Mouse (Mus musculus) urinary bladder, adult 18-20 months (tissue): ENCODE results near the gene Fbxo45.

Source experiments
- DNase-seq, 2 experiments: peaks; one replicate each; pipeline ENCODE4 v3.0.0; 2022; ENCODE audit warnings: low spot score in 2 of 2, mixed read lengths in 2 of 2

Fbxo45 gene

GRCm38 (mm10) chr16:32204902-32205301 is 42.1 kb downstream of the Fbxo45 start:
- DNase-seq, result no peak

- DNase-seq, result peak; percentile 30 to 45
Observed at GRCm38 (mm10) chr16:32202681-32203080, 44.3 kb downstream of the Fbxo45 start.

DNA sequence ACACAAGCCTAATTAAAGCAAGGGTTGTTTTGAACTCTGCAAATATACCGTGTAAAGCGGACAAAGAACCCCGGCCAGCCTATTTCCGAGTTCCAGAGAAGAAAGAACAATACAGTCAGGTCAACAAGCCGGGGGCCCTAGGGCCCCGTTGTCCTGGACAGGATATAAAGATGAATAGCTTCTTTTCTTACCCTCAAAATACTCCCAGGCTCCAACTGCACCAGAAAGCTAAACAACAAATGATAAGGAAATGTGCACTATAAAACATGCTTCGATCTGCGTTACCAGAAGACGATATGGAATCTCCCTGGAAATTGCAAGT is 46.0 kb downstream of the Fbxo45 start:
- no peak for DNase-seq

DNA sequence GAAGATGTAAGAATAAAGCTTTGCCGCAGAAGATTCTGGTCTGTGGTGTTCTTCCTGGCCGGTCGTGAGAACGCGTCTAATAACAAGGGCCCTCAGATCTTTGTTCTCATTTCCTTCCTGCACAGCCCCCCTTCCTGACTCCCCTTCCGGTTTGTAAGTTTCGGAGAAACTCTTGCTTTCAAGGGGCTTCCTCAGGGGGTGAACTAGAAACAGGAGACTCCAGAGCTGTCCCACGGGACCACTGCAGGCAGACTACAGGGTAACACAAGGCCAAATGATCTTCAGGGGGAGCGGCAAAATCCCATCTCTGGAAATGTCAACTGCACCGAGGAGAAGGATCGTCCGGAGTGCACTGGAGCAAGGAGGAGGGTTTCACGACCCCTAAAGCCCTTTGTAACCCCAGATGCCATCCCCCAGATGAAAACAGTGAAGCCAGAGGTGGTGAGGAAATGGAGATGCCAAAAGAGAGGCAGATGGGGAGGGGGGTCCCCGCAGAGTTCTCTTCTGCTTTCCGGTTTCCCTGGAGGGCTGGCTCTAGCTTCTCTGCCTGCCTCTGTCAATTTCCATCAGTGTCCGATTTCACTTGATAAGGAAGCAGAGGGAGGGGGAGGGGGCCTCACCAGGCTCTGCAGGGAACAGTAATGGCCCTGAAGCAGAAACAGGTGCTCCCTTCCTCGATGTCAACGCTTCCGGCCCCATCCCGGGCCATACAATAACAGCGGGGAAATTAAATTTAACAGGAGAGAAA is 46.5 kb downstream of the Fbxo45 start:
- no peak for DNase-seq

DNA sequence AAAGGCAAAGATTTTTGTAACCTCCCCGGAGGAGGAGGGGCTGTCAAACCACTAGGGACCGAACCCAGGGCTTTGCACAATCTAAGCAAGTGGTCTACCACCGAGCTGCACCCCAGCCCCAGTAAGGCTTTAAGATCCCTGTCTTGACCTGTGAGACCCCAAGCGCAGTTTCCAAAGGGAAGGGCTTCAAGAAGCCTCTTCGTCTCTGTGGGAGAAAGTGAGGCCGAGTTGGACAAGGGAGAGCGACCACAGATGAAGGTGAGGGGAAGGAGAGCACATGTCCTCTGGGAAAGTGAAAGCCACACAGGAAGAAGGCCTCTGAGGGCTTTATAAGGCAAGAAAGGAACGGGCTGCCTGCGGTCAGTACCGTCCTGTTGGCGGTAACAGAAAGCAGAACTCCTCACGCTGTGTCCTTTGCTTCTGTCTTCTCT is 56.9 kb downstream of the Fbxo45 start:
- no peak for DNase-seq

DNA sequence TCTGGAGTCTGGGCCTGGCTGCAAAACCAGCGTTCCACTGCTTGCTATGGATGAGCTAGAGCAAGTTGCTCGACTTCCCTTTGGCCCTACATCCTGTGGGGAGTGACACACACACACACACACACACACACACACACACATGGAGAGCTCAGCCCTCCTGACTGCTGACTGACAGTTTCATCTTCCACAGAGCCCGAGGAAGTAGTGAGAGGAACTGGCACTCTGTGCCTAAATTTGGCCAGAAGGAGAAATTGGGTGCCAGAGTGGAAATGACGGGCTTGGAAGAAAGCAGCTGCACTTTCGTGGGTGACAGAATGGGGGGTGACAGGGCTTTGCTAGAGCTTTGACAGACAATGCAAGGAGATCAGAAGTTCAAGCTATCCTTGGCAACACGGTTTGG is 57.8 kb downstream of the Fbxo45 start:
- no peak for DNase-seq

GRCm38 (mm10) chr16:32186056-32186455 is 60.9 kb downstream of the Fbxo45 start:
- DNase-seq, result no peak
